8 mouse cellular contexts compared by ENCODE assay signal in the genomic region with DNA sequence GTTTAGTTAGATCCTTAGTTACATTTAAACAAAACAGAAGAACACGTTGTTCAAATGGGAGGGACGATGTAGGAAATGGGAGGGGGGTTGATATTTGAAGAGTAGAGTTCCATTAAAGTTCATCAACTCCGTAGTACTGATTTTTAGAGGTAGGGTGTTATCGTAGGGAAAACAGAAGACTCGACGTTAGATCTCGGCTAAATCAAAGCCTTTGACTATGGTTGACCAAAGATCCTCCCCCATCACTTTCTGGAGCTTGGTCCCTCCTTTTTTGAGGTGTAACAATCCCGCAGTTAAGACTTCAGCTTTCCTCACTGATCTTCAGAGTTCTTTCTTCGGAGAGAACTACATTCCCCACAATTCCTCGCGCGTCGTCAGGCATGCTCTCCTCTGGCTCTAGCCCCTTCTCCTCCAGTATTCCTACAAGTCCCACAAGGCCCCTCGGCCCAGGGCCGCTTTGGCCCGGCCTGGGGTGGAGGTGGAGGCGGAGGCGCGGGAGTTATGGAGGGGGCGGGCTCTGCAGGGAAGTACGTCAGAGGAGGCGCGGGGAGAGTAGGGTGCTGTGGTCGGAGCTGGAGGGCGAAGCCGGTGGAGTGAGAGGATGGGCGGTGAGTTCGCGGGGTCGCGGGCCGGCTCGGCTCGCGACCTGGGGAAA. TPM values are rescaled to one million over a fixed set of nuclear protein-coding genes. Genes with fewer than 3 reads are reported as not detected.
DNase-seq lines count a peak whose midpoint lies in the region; ATAC-seq lines count a peak whose summit lies in the region.

A gene (plus strand): TSS at position 434 of the 655 bp plus-strand sequence.

- no peaks in the 10 kb centered on the region for H3K36me3 ChIP-seq in hindbrain, embryonic 11.5 days (ENCODE audit: control insufficient read depth, insufficient read depth, low read length)

- peak within 1 kb of the TSS; percentile 71; the same call in 1 of the 2 replicates for H3K27ac ChIP-seq in hindbrain, embryonic 11.5 days (ENCODE audit: low read depth, low read length)

- no peaks in the 10 kb centered on the region for H3K4me1 ChIP-seq in hindbrain, embryonic 11.5 days (replicated peaks; ENCODE audit: control insufficient read depth, insufficient read depth, low read length)

- 3% methylated on average over 35 of the region's 35 CpGs for WGBS in hindbrain, embryonic 11.5 days

- no peaks in the 10 kb centered on the region for H3K9me3 ChIP-seq in hindbrain, embryonic 11.5 days (ENCODE audit: control insufficient read depth, low read length)

- peak within 1 kb of the TSS; percentile 77 for H3K4me3 ChIP-seq in hindbrain, embryonic 11.5 days (ENCODE audit: low read depth, low read length)

- H3K9ac ChIP-seq in hindbrain, embryonic 11.5 days (ENCODE audit: low read depth, low read length): peak within 1 kb of the TSS; percentile 73

- no peaks in the 10 kb centered on the region for H3K27me3 ChIP-seq in hindbrain, embryonic 11.5 days (ENCODE audit: control insufficient read depth, insufficient read depth, low read length)

- peak; percentile 100 for ATAC-seq in hindbrain, embryonic 11.5 days (ENCODE audit: low FRiP score)

- DNase-seq in Muller cell, postnatal 12 days (ENCODE audit: inconsistent ontology term): peak; percentile 99
- DNase-seq in cerebellum, adult 9-11 months: peak; percentile 97
- DNase-seq in frontal cortex, adult 2 months (ENCODE audit: extremely low spot score in 1 of 2, low spot score in 1 of 2): peak; percentile 94 to 95
- peak; percentile 96 for DNase-seq in hindbrain, embryonic 11.5 days (ENCODE audit: low spot score)
- peak; percentile 91 to 93 for DNase-seq in layer of hippocampus, postnatal 10 days (ENCODE audit: low spot score in 2 of 2)
- DNase-seq in lung, postnatal 10 days: peak; percentile 98
- DNase-seq in ovary, postnatal 36 days (ENCODE audit: low spot score): peak; percentile 95
- DNase-seq in thymus, postnatal 25 days: peak; percentile 94

- peak within 1 kb of the TSS; percentile 54 for H3K4me2 ChIP-seq in hindbrain, embryonic 11.5 days (replicated peaks; ENCODE audit: low read depth, low read length)

RNA-seq across cellular contexts. Expression of the gene that starts here (rescaled TPM):
- polyA plus RNA-seq in frontal cortex, adult 2 months (2012; rRNA removed): 119 and 121 TPM in 2 replicates
- 137 and 140 TPM in 2 replicates for polyA plus RNA-seq in hindbrain, embryonic 11.5 days (2014; fragmentation: Nextera tagmentation; extraction: Ambion mirVana)
- total RNA-seq in layer of hippocampus, postnatal 10 days (2021): 100 to 1,000 TPM in 1 of 2 experiments, 10 to 100 TPM in 1; 91.4 to 112 TPM

Comparison
In these comparisons a context has a peak if more than half of its experiments do, and no peak if none do; other contexts are left out.
1. Peak in every context shown above with its lines: DNase-seq, ATAC-seq, H3K4me3 ChIP-seq and H3K27ac ChIP-seq.